Mouse (Mus musculus) cerebellum, adult 11 months (tissue): ENCODE results near the gene Dact1.

Experiments
- DNase-seq: peaks from one replicate; pipeline ENCODE4 v3.0.0; 2022

The Dact1 gene

GRCm38 (mm10) chr12:71337896-71338463, 28.3 kb downstream of the Dact1 start:
- DNase-seq: no peak

GRCm38 (mm10) chr12:71339142-71339848, 29.6 kb downstream of the Dact1 start:
- DNase-seq: no peak

GRCm38 (mm10) chr12:71342397-71342796, 32.7 kb downstream of the Dact1 start:
- no peak for DNase-seq

- DNase-seq: no peak
Measured at GRCm38 (mm10) chr12:71345471-71345870, 35.8 kb downstream of the Dact1 start.

GRCm38 (mm10) chr12:71346071-71346470, 36.4 kb downstream of the Dact1 start:
- no peak for DNase-seq

- no peak for DNase-seq
Measured at GRCm38 (mm10) chr12:71348401-71348896, 38.8 kb downstream of the Dact1 start.

- DNase-seq: no peak
Measured at GRCm38 (mm10) chr12:71350077-71350476, 40.4 kb downstream of the Dact1 start.

- DNase-seq: no peak
Measured at GRCm38 (mm10) chr12:71354656-71355055, 45.0 kb downstream of the Dact1 start.

- no peak for DNase-seq
Measured at GRCm38 (mm10) chr12:71355092-71355491, 45.4 kb downstream of the Dact1 start.

- no peak for DNase-seq
Measured at GRCm38 (mm10) chr12:71361616-71362015, 51.9 kb downstream of the Dact1 start.

GRCm38 (mm10) chr12:71362425-71362824, 52.7 kb downstream of the Dact1 start:
- no peak for DNase-seq

GRCm38 (mm10) chr12:71364106-71364505, 54.4 kb downstream of the Dact1 start:
- peak; percentile 27 for DNase-seq

- no peak for DNase-seq
Measured at GRCm38 (mm10) chr12:71364531-71364930, 54.8 kb downstream of the Dact1 start.

GRCm38 (mm10) chr12:71365208-71365607, 55.5 kb downstream of the Dact1 start:
- no peak for DNase-seq

- peak; percentile 65 for DNase-seq
Measured at GRCm38 (mm10) chr12:71366175-71366574, 56.5 kb downstream of the Dact1 start.

- no peak for DNase-seq
Measured at GRCm38 (mm10) chr12:71368631-71369030, 58.9 kb downstream of the Dact1 start.
